Mouse (Mus musculus): ENCODE results near the gene Hipk4.
"Not testable (repeated sequence)": the region's sequence is repeated elsewhere in the genome, so short reads cannot be mapped to it uniquely, and the experiment has no call there.

Hipk4 gene

DNA sequence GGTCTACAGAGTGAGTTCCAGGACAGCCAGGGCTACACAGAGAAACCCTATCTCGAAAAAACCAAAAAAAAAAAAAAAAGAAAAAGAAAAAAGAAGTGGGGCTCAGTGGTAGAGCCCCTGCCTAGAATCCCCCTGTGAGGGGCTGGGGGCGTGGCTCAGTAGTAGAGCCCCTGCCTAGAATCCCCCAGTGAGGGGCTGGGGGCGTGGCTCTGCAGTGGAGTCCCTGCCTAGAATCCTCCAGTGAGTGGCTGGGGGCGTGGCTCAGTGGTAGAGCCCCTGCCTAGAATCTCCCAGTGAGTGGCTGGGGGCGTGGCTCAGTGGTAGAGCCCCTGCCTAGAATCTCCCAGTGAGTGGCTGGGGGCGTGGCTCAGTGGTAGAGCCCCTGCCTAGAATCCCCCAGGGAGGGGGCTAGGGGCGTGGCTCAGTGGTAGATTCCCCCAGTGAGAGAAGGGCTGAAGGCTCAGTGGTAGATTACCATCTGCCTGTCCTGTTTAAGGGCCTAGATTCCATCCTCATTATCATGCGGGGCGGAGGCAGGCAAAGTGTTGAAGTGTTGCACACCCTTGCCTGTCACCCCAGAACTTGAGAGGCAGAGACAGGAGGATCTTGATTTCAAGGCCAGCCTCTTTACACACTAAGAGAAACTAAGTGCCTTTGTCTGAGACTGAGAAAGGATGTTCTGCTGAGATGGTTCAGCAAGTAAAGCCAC, 28.3 kb upstream of the Hipk4 start:
- DNase-seq (ENCODE audit: low read depth, low spot score), result not testable (repeated sequence)

DNA sequence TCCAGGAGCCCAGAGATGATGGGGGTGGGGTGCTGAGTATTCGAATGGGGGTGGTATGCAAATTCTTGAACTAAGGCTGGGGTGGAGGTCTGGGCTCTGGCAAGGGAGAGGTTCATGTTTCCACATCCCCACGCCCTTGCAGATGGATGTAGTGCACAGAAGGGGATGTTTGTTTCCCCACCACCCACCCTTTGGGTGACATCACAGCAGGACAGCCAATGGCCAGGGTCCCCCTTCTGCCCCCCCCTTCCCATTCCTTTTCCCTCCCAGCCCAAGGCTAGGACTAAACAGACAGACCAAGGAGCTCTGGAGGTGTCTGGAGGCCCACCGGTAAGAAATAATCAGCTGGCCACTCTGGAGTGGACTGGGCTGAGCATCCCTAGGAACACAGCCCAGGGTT, 24.0 kb upstream of the Hipk4 start, which contains the start of gene Prx:
Gene Prx, plus strand, starts transcription at position 289 of the 400 bp plus-strand sequence.
- no peak for DNase-seq (ENCODE audit: low read depth, low spot score)

DNA sequence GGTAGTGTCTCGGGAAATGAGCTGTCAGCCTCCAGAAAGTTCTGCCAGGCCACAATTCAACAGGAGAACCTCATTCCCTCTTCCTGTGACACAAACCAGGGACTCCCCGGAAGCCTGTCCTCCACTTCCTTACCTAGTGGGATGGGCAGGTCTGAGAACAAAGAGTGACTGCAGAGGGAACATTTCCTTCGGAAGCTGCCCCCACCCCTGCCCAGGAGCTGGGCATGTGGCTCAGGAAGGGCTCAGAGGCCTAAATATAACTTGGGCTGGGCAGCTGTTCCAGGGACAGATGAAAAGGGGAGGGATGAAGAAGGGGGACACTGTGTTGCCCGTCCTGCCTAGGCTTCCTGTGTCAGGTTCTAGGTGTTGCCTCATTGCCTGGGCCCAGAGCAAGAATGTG, 21.4 kb upstream of the Hipk4 start:
- no peak for DNase-seq (ENCODE audit: low read depth, low spot score)

DNA sequence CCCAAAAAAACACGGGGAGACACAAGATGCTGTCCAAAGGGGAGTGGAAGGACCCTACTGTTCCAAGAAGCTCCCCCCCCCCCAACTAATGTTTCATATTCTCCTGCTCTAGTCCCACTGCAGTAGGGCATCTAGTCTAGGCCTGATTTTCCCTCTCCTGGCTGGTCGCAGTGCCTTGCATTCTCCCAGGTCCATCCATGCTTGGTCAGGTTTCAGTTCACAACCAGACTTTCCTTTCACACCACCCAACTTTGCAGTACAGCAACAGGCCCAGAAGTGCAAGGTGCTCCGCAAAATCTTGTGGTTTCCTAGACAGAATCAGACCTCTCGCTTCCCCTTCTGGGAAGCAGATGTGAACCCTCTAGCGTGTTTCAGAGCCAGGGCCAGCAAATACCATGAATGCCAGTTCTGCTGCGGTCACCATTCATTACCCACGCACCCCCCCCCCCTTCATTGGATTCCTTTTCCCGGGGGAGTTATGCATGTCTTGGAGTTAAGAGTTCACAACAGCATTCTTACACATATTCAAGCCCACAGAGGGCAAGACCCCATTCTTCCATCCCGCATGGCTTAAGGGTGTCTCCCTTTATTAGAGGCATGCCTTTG, 16.2 kb upstream of the Hipk4 start:
- peak; percentile 45 for DNase-seq (ENCODE audit: low read depth, low spot score)

DNA sequence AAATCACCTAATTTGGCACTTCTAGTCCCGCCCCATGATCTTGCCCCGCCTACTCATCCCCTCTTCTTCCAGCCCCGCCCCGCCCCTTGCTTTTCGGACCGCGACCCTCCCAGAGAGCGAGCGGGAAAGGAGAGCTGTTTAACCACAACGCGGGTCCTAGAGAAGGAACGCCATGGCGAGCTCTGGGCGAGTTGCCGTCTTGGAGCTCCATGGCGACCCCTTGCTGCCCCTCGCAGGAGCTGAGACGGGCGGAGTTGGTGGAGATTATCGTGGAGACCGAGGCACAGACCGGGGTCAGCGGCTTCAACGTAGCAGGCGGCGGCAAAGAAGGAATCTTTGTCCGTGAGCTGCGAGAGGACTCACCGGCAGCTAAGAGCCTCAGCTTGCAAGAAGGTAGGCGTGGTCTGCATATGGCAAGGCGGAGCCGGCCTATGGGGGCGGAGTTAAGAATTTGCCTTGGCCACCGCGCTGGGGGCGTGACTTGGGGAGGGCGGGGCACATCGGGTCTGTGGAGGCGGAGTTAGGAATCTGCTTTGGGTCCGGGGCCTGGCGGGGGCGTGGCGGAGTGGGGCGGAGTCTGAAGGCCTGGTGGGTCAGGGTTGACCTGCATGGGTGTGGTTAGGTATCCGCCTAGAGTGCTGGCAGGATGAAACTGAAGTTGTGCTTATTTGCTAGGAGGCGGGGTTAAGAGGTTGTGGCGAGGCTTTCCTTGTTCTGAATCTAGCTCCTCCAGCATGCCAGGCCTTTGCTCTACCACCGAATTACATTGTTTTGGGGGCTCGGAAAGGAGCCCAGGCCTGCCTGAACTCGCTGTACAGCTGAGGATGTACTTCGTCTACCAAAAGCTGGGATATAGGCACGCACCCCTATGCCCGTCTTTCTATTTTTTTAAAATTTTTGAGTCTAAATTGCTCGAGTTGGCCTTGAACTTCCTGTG, 15.1 kb upstream of the Hipk4 start:
- peak; percentile 98 for DNase-seq (ENCODE audit: low read depth, low spot score)

DNA sequence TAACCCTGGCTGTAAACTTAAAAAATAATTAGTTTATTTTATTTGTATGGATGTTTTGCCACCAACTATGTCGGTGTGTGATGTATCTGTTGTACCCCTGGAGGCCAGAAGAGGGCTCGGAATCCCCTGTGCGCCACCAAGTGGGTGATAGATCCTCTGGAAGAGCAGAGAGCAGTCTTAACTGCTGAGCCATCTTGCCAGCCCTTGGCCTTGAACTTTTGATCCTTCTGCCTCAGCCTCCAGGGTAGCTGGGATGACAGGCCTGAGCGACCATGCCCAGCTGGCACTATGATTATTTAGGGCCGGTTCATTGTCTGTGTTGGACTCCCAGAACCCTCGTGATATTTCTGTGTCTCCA, 14.4 kb upstream of the Hipk4 start:
- peak; percentile 55 for DNase-seq (ENCODE audit: low read depth, low spot score)

DNA sequence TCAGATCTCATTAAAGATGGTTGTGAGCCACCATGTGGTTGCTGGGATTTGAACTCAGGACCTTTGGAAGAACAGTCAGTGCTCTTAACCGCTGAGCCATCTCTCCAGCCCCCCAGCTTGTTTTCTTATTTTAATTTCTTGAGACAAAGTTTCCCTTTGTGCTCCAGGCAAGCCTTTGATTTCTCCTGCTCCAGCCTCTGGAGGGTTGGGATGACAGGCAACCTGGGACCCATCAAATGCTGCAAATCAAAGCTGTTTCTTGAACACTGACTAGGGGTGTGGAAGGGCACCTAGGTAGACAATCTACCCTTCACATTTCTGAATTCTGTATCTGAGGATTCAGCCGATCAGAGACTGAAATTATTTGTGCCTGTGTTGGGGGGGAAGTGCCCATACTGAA, 12.3 kb upstream of the Hipk4 start:
- no peak for DNase-seq (ENCODE audit: low read depth, low spot score)

DNA sequence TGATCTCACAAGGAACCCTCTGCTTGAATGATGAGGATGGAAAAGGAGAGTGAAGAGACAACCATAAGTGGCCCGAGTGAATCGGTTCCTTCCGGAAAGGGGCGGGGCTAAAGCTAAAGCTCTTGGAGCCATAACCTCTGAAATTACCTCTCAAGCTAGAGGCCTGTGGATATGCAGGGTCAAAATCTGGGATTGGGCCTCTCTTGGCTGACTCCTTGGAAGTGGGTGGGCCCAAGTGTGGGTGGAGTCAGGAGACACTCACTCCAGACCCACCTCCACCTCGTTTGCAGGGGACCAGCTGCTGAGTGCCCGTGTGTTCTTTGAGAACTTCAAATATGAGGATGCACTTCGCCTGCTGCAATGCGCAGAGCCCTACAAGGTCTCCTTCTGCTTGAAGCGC, 8.1 kb upstream of the Hipk4 start:
- no peak for DNase-seq (ENCODE audit: low read depth, low spot score)

DNA sequence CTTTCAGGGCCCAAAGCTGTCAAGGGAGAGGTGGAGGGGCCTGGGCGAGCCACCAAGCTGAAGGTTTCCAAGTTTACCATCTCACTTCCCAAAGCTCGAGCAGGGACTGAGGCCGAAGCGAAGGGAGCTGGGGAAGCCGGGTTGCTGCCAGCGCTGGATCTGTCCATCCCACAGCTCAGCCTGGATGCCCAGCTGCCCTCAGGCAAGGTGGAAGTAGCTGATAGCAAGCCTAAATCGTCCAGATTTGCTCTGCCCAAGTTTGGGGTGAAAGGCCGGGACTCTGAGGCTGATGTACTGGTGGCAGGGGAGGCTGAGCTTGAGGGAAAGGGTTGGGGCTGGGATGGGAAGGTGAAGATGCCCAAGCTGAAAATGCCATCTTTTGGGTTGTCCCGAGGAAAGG, 4.8 kb upstream of the Hipk4 start:
- DNase-seq (ENCODE audit: low read depth, low spot score), result no peak

DNA sequence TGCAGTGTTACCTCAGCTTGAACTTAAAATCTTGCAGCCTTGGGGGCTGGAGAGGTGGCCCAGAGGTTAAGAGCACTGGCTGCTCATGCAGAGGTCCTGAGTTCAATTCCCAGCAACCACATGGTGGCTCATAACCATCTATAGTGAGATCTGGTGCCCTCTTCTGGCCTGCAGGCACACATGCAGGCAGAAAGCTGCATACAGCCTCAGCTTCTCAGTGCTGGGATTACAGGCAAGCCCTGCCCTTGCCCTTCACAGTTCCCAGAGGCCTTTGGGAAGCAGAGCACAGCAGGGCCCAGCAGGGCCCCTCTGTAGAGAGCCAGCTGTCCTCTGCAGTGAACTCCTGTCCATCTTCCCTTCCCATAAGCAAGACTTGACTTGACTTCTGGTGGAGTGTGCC, 3.0 kb upstream of the Hipk4 start:
- DNase-seq (ENCODE audit: low read depth, low spot score), result no peak

DNA sequence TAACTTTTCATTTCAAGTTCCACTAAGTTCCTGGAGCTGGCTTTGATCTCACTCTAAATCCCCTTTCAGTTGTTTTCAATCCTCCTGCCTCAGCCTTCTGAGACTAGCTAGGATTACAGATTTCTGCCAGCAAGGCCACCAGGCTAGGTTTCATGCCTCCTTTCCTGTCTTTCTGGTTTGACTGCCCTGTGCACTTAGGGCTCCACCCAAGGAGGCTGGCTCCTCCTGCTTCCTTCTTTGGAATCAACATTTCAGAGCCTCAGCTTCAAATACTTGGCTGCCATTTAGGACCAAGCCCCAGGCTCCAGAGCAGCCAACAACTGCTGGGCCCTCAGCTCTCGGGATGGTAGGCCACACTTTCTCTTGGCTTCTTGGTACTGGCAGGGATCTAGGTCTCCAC, 2.5 kb upstream of the Hipk4 start:
- DNase-seq (ENCODE audit: low read depth, low spot score), result no peak

DNA sequence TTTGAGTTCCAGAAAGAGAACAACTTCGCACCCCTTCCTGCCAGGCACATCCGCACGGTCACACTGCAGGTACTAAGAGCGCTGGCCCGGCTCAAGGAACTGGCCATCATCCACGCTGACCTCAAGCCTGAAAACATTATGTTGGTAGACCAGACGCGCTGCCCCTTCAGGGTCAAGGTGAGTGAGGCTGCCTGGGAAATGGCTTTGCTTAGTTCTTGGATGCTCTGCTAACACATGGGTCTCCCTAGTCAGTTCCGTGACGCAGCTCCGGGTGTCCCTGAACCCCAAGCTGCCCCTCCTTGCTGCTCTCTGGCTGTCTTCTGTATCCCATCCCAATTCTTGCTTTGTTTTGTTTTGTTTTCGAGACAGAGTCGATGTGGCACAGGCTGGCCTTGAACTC, 738 bp downstream of the Hipk4 start:
- DNase-seq (ENCODE audit: low read depth, low spot score), result no peak

DNA sequence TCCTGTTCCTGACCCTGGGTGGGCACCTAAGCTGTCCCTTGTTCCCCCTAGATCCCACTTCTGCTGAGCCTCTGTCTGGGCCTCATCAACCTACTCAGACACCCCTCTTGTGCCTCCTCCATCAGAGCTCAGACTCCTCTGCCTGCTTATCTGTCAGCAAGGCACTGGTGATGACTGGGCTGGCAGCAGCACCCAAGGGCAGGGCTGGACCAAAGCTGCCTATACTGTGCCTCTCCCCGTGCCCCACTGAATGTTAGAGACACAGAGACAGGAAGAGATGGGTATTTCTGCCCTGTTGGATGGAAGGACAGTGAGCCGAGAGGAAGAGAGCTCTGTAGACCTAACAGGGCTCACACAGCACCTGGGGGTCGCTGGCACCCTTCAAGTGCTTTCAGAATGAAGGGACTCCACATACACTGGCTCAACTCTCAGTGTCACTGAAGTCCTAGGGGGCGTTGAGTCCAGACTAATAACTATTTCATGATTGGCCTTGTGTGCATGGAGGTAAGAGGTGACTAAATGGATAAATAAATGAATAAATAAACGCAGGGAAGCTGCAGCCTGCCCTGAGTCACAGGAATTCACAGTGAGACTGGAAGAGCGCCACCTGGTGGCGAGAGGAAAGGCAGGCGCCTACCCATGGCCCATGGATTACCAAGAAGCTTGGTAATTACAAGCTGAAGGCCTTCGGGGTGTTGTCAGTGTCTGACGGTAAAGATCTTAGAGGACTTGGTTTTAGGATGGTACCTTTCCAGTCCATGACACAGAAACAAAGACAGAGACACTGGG, 3.2 kb downstream of the Hipk4 start:
- peak; percentile 90 for DNase-seq (ENCODE audit: low read depth, low spot score)

DNA sequence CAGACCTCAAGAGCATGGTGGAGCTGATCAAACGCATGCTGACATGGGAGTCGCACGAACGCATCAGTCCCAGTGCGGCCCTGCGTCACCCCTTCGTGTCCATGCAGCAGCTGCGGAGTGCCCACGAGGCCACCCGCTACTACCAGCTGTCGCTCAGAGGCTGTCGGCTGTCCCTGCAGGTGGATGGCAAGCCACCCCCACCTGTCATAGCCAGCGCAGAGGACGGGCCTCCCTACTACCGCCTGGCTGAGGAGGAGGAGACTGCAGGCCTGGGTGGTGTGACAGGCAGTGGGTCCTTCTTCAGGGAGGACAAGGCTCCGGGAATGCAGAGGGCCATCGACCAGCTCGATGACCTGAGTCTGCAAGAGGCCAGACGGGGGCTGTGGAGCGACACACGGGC, 6.0 kb downstream of the Hipk4 start:
- DNase-seq (ENCODE audit: low read depth, low spot score), result no peak

DNA sequence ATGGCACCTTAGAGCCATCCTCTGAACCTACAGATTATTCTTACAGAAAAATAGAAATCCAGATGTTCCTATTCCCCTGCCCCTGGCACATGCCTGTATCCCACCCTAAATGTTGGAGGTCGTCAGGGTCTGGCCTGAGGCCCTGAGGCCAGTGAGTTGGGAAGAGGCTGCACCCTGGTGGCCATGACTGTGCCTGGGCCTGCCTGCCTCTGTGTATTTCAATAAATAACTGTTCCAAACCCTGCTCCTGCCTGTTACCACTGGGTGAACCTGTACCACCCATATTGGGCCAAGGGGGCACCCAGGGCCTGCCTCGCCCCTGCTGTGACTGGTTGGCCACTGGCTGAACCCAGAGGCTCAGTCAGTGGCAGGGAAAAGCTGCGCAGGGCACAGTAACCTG, 7.9 kb downstream of the Hipk4 start:
- no peak for DNase-seq (ENCODE audit: low read depth, low spot score)

DNA sequence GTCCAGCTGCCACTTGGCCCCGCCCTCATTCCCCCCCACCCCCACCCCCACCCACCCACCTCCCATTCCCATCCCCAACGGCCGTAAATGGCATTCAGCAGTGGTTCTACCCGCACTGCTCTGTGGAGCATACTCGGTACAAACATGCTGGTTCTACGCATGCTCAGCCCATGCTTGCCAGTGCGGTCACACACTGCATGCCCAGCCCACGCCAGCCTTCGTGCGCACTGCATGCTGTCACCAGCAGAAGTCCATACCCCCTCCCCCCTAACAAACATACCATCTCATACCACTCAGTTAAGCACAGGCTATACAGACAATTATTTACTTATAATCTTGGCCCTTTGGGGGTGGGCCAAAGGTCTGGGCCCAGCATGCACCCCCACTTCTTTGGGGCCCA, 8.6 kb downstream of the Hipk4 start:
- no peak for DNase-seq (ENCODE audit: low read depth, low spot score)

DNA sequence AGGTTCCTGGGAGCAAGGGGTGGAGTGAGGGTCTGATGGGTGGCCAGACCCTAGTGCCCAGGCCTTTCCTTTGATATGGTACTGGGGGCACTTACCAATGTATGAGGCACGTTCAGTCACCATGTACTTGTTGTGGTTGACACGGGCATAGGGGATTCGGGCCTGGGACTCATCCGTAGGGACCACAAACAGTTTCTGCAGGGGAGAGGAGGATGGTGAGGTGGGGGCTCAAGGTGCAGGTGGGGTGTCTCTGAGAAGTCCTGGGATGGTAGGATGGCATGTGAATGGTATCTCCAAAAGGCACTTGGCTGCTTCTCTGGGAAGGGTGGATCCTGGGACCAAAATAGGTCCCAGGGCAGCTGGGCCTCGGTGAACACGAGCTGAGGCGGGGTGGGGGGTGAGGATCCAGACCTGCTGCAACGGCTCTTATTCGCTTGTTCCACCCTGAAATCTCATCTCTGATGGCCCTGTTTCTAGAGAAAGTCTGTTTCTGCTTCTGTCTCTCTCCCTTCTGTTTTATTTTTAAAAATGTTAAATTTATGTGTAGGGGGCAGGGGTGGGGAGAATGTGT, 9.5 kb downstream of the Hipk4 start:
- DNase-seq (ENCODE audit: low read depth, low spot score), result no peak

DNA sequence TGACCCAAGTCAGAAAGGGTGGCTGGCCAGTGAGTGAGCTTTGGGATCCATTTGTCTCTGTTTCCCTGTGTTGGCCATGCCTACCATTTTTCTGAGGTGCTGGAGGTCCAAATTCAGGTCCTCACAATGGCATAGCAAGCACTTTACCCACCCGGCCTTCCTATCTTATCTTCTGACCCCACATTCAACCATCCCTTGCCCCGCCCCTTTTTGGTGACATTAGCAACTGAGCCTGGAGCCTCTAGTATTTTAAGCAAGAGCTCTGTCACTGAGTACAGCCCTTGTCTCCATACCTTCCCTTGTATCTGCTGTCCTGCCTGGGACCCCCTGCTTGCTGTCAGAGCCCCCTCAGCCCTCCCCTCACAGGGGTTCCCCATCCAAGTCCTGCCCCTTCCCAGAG, 12.3 kb downstream of the Hipk4 start:
- no peak for DNase-seq (ENCODE audit: low read depth, low spot score)

DNA sequence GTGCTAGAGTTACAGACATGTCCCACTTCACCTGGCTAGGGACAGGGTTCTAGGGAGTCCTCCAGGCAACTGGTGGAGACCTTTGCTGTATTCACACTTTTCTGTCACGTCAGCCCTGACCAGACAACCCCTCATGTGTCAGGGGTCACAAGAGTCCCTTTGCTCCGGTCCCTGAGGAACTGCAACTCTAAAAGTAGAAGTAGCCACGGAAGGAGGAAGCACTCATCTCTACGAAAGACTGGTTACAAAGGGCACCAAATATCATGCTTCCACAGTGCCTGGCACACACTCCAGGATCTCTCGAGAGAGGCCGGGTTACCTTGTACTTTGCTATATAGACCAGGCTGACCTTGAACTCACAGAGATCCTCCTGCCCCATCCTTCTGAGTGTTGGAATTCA, 13.6 kb downstream of the Hipk4 start:
- DNase-seq (ENCODE audit: low read depth, low spot score), result no peak

DNA sequence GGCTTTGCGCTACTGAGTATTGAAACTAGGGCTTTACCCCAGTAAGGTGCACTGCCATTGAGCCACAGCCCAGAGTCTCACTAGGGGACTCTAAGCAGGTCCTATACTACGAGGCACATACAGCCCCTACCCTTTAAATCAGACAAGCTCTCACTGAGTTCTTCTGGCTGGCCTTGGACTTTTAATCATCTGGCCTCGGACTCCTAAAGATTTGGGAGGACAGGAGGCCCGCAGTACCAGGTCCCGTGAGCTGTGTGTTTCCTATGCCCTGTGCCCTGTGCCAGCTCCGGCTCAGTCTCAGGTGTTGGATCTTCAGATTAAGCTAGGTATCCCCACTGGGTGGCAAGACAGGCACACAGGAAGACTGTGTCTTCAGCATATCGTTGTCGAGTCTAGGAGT, 14.9 kb downstream of the Hipk4 start:
- DNase-seq (ENCODE audit: low read depth, low spot score), result no peak

DNA sequence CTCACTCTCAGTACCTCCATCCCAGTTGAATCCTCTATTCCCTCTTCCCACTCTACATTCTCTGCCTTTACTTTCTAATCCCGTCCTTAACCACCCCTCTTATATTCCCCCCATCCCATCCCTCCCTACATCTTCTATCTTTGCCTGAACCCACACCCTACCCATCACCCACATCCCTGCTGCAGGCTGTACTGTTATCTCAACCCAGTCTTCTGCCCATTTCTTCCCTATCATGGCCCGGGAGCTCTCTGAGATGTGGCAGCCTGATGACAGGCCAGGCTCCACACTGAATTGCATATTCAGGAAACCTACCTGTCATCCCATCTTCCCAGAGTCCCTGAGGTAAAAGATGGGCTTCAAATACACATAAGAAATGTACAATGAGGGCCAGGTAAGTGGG, 15.7 kb downstream of the Hipk4 start:
- no peak for DNase-seq (ENCODE audit: low read depth, low spot score)

DNA sequence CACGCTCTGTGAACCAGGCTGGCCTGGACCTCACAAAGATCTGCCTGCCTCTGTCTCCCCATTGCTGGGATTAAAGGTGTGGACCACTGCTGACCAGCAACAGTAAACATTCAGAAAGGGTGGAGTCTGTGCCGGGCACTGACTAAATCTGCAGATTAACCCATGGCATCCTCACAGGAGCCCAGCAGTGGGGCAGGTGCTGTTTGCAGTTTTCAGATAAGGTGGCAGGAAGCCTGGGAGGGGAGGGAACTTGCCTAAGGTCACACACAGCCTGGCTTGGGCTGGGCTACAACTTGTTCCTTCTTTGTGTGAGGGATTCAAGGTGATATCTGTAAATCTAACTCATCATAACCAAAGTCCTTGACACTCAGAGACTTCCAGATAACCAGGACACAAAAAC, 17.5 kb downstream of the Hipk4 start:
- no peak for DNase-seq (ENCODE audit: low read depth, low spot score)
